23 mouse cellular contexts compared by ENCODE assay signal in genomic region chr19:26765483-26765882, GRCm38 (mm10).
DNase-seq lines count a peak whose midpoint lies in the region; ATAC-seq and TF ChIP-seq lines count a peak whose summit lies in the region.
"Had no signal": no experiment of that assay in that cellular context is flagged by ENCODE, and none has a peak within 500 bp of the region (broad histone marks: within the 10 kb centered on the region; RNA-seq: fewer than 3 reads in every experiment).

No protein-coding gene starts in this region.

- peak; percentile 39; the same call in 1 of the 2 replicates for TF ChIP-seq EP300 in liver, postnatal 0 days (IDR thresholded peaks at IDR 0.05; ENCODE audit: low read depth)

- H3K27me3 ChIP-seq in intestine, embryonic 16.5 days (replicated peaks; ENCODE audit: control insufficient read depth, insufficient read depth, low read length), result no peaks in the 10 kb centered on the region
- H3K27me3 ChIP-seq in intestine, postnatal 0 days (replicated peaks; ENCODE audit: control insufficient read depth, insufficient read depth, low read length), result no peaks in the 10 kb centered on the region
- no peaks in the 10 kb centered on the region for H3K27me3 ChIP-seq in liver, postnatal 0 days (ENCODE audit: insufficient read depth, low read length)
- H3K27me3 ChIP-seq: CH12.LX; embryonic facial prominence, embryonic 12.5 days; forebrain, embryonic 13.5 days; forebrain, embryonic 15.5 days; Patski had no signal

- intact Hi-C loops in heart, postnatal 14 days (cut with DNase I), result no loop called here

- 80% methylated on average over 7 of the region's 7 CpGs for WGBS in intestine, embryonic 16.5 days
- 69% methylated on average over 7 of the region's 7 CpGs for WGBS in intestine, postnatal 0 days
- WGBS in liver, postnatal 0 days (ENCODE audit: insufficient replicate concordance), result 52% methylated on average over 7 of the region's 7 CpGs

- 0 out of 2 replicates have a peak, but pooled peaks have one; percentile 44 for ATAC-seq in intestine, embryonic 16.5 days
- ATAC-seq in intestine, postnatal 0 days, result no peak
- ATAC-seq in liver, postnatal 0 days, result peak; percentile 99
- ATAC-seq: activated CD4-positive, CD25-positive, alpha-beta regulatory T cell, adult 4 months; CD4-positive, CD25-positive, alpha-beta regulatory T cell, adult 4 months; forebrain, embryonic 13.5 days; forebrain, embryonic 15.5 days; Patski had no signal

- no peak overlapping the region for H3K4me3 ChIP-seq in intestine, embryonic 16.5 days (ENCODE audit: low read length)
- no peak overlapping the region for H3K4me3 ChIP-seq in intestine, postnatal 0 days (ENCODE audit: low read depth, low read length)
- no peak overlapping the region for H3K4me3 ChIP-seq in liver, postnatal 0 days (ENCODE audit: low read depth, low read length)
- H3K4me3 ChIP-seq: embryonic facial prominence, embryonic 10.5 days; embryonic facial prominence, embryonic 12.5 days; forebrain, embryonic 13.5 days; forebrain, embryonic 15.5 days had no signal

- H3K4me2 ChIP-seq in intestine, embryonic 16.5 days (ENCODE audit: low read depth, low read length), result no peak overlapping the region
- no peak overlapping the region for H3K4me2 ChIP-seq in intestine, postnatal 0 days (replicated peaks; ENCODE audit: low read depth)
- no peak overlapping the region for H3K4me2 ChIP-seq in liver, postnatal 0 days (ENCODE audit: low read depth, low read length)
- H3K4me2 ChIP-seq: embryonic facial prominence, embryonic 12.5 days; forebrain, embryonic 13.5 days; forebrain, embryonic 15.5 days had no signal

- no peaks in the 10 kb centered on the region for H3K4me1 ChIP-seq in intestine, embryonic 16.5 days (ENCODE audit: control insufficient read depth, insufficient read depth, low read length)
- no peaks in the 10 kb centered on the region for H3K4me1 ChIP-seq in intestine, postnatal 0 days (replicated peaks; ENCODE audit: control insufficient read depth, insufficient read depth, low read length)
- H3K4me1 ChIP-seq in liver, postnatal 0 days (ENCODE audit: insufficient read depth), result no peaks in the 10 kb centered on the region

- H3K27ac ChIP-seq in intestine, embryonic 16.5 days (ENCODE audit: low read length), result no peak overlapping the region
- no peak overlapping the region for H3K27ac ChIP-seq in intestine, postnatal 0 days (ENCODE audit: low read depth, low read length)
- H3K27ac ChIP-seq in liver, postnatal 0 days (ENCODE audit: low read depth), result no peak overlapping the region; the same call in 1 of the 2 replicates
- H3K27ac ChIP-seq: embryonic facial prominence, embryonic 10.5 days; embryonic facial prominence, embryonic 12.5 days; forebrain, embryonic 13.5 days; forebrain, embryonic 15.5 days had no signal

- H3K9me3 ChIP-seq in intestine, embryonic 16.5 days (ENCODE audit: control insufficient read depth, low read length), result no peaks in the 10 kb centered on the region
- H3K9me3 ChIP-seq in intestine, postnatal 0 days (ENCODE audit: control insufficient read depth), result no peaks in the 10 kb centered on the region
- H3K9me3 ChIP-seq in liver, postnatal 0 days (ENCODE audit: low read length), result no peaks in the 10 kb centered on the region
- H3K9me3 ChIP-seq: embryonic facial prominence, embryonic 10.5 days; embryonic facial prominence, embryonic 12.5 days; forebrain, embryonic 13.5 days; forebrain, embryonic 15.5 days had no signal

- H3K36me3 ChIP-seq in intestine, embryonic 16.5 days (ENCODE audit: control insufficient read depth, insufficient read depth, low read length), result no peaks in the 10 kb centered on the region
- H3K36me3 ChIP-seq in intestine, postnatal 0 days (ENCODE audit: control insufficient read depth, insufficient read depth), result peaks cover 13% of the 10 kb centered on the region; the same call in 1 of the 2 replicates
- H3K36me3 ChIP-seq in liver, postnatal 0 days (replicated peaks; ENCODE audit: insufficient read depth, low read length), result no peaks in the 10 kb centered on the region
- H3K36me3 ChIP-seq: forebrain, embryonic 15.5 days had no signal

- peak; percentile 30 for DNase-seq in heart, adult 11 months
- DNase-seq in heart, postnatal 14 days, result no peak
- peak; percentile 66 for DNase-seq in liver, postnatal 0 days
- no peak for DNase-seq in liver
- DNase-seq: adrenal gland, adult 8-10 months; adrenal gland, postnatal 14 days; adrenal gland, postnatal 36 days; B cell, adult 2 months; cerebellum, adult 11-12 months; cerebellum, adult 2 months; cerebellum, adult 9-10 months; cerebellum, postnatal 10 days; cerebellum, postnatal 25 days had no signal

- no peak for TF ChIP-seq CTCF in intestine, postnatal 0 days (IDR thresholded peaks at IDR 0.05; ENCODE audit: low read depth)
- no peak for TF ChIP-seq CTCF in liver, postnatal 0 days (IDR thresholded peaks at IDR 0.05; ENCODE audit: low read depth)

- no peak overlapping the region for H3K9ac ChIP-seq in intestine, embryonic 16.5 days (ENCODE audit: low read depth, low read length)
- H3K9ac ChIP-seq in intestine, postnatal 0 days (ENCODE audit: low read depth, low read length), result no peak overlapping the region
- H3K9ac ChIP-seq in liver, postnatal 0 days (replicated peaks), result no peak overlapping the region
- H3K9ac ChIP-seq: embryonic facial prominence, embryonic 12.5 days; forebrain, embryonic 13.5 days; forebrain, embryonic 15.5 days had no signal

Comparison
In these comparisons a context has a peak if more than half of its experiments do, and no peak if none do; other contexts are left out.
1. DNase-seq: peak in heart, adult 11 months (single experiment) and liver, postnatal 0 days (single experiment); none in heart, postnatal 14 days (0 of 2) and liver (single experiment).